Mouse (Mus musculus): ENCODE data around the gene Sbk2. TPM values are rescaled to one million over a fixed set of nuclear protein-coding genes. Genes with fewer than 3 reads are reported as not detected.

Gene Sbk2
- polyA plus RNA-seq, 1 experiment, result 0.48 TPM

DNA sequence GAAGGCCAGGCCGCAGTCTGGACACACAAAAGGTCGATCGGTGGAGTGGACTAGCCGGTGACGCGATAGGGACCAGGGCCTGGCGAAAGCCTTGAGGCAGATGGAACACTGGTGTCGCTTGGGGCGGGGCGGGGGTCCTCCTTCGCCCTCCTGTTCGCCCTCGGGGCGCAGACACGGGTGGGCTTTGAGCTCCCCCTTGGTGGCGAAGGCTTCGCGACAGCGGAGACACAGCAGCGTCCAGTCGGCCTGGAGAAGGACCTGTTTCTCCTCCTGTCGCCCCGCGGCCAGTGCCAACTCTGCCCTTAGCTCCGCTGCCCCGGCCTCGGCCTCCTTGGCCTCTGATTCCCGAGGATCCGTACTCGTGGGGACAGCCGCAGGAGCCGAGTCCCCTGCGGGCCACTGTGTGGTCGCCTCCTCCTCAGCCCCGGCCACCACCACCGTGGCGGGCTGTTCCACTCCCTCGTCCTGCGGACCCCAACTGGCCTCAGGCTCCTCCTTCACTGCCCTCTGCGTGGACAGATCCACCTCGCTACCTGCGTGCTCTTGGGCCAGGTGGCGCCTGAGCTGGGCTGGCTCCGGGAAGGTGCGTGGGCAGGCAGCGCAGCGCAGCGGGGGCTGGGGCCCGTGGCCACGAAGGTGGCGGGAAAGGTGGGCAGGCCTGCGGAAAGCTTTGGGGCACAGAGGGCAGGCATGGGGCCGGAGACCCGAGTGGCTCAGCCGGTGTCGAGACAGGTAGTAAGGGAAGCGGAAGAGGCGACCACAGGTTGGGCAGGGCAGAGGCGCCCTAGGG, 30.0 kb upstream of the Sbk2 start:
- Histone ChIP-seq H3K4me3 (ENCODE audit: insufficient read depth, low read length) (no peak overlapping the region), H3K27ac (ENCODE audit: insufficient read depth, low read length) (no peak overlapping the region), H3K4me1 (ENCODE audit: control insufficient read depth, insufficient read depth, low read length) (no peaks in the 10 kb centered on the region)
- TF ChIP-seq POLR2A (IDR thresholded peaks at IDR 0.05; ENCODE audit: extremely low read depth, insufficient read depth, low read length) (no peak), CTCF (IDR thresholded peaks at IDR 0.05; ENCODE audit: extremely low read depth, insufficient read depth, low read length) (no peak)

DNA sequence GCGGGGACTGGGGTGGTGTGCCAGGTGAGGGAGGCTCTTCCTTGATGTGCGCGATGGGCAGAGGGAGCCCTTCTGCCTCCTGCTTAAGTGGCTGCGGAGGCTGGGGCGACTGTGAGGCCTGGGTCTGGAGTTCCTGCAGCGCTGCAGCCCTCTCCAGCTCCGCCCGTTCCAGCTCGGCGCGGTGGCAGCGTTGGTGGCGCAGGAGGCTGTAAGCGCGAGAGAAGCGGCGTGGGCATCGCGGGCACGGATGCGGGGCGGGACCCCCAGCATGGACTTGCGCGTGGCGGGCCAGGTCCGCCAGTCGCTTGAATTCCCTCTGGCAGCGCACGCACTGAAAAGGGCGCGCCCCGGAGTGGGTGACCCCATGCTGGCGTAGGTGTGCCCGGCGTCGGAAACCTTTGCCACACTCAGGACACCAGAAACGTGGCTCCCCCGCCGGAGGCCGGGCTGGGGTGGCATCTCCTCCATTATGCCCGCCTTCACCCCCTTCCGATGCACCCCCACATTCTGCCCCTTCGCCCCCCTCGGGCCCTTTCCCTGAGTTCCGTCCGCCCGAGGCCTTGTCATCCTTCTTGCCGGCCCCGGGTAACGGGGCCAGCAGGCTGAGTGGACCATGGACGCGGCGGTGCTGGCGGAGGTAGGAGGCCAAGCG, 29.3 kb upstream of the Sbk2 start:
- TF ChIP-seq POLR2A (IDR thresholded peaks at IDR 0.05; ENCODE audit: extremely low read depth, insufficient read depth, low read length), result no peak
- no peak for TF ChIP-seq CTCF (IDR thresholded peaks at IDR 0.05; ENCODE audit: extremely low read depth, insufficient read depth, low read length)
- no peak overlapping the region for H3K27ac ChIP-seq (ENCODE audit: insufficient read depth, low read length)
- no peak overlapping the region for H3K4me3 ChIP-seq (ENCODE audit: insufficient read depth, low read length)
- H3K4me1 ChIP-seq (ENCODE audit: control insufficient read depth, insufficient read depth, low read length), result no peaks in the 10 kb centered on the region

- TF ChIP-seq CTCF (IDR thresholded peaks at IDR 0.05; ENCODE audit: extremely low read depth, insufficient read depth, low read length), result no peak
- no peak for TF ChIP-seq POLR2A (IDR thresholded peaks at IDR 0.05; ENCODE audit: extremely low read depth, insufficient read depth, low read length)
- H3K4me1 ChIP-seq (ENCODE audit: control insufficient read depth, insufficient read depth, low read length), result no peaks in the 10 kb centered on the region
- H3K27ac ChIP-seq (ENCODE audit: insufficient read depth, low read length), result no peak overlapping the region
- H3K4me3 ChIP-seq (ENCODE audit: insufficient read depth, low read length), result no peak overlapping the region
Observed at GRCm38 (mm10) chr7:4988250-4988649, 24.0 kb upstream of the Sbk2 start.

DNA sequence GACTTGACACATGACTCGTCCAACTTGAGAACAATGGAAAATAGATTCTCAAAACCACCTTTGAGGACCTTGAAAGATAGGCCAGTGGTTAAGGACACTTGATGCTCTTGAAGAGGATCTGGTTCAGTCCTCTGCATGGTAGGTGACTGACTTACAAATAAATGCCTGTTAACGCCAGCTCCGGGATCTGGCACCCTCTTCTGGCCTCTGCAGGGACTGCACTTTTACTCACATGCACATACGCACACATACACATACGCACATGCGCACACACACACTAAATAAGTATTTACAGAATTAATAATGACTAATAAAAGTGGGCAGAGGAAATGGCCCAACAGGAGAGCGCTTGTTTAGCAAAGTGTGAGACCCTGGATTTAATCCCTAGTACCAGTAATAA, 12.6 kb upstream of the Sbk2 start:
- H3K27ac ChIP-seq (ENCODE audit: insufficient read depth, low read length), result no peak overlapping the region
- no peak for TF ChIP-seq CTCF (IDR thresholded peaks at IDR 0.05; ENCODE audit: extremely low read depth, insufficient read depth, low read length)
- no peak for TF ChIP-seq POLR2A (IDR thresholded peaks at IDR 0.05; ENCODE audit: extremely low read depth, insufficient read depth, low read length)
- H3K4me1 ChIP-seq (ENCODE audit: control insufficient read depth, insufficient read depth, low read length), result no peaks in the 10 kb centered on the region
- H3K4me3 ChIP-seq (ENCODE audit: insufficient read depth, low read length), result no peak overlapping the region

- TF ChIP-seq POLR2A (IDR thresholded peaks at IDR 0.05; ENCODE audit: extremely low read depth, insufficient read depth, low read length) (no peak), CTCF (IDR thresholded peaks at IDR 0.05; ENCODE audit: extremely low read depth, insufficient read depth, low read length) (no peak)
- Histone ChIP-seq H3K4me1 (ENCODE audit: control insufficient read depth, insufficient read depth, low read length) (no peaks in the 10 kb centered on the region), H3K4me3 (ENCODE audit: insufficient read depth, low read length) (no peak overlapping the region), H3K27ac (ENCODE audit: insufficient read depth, low read length) (no peak overlapping the region)
Observed at GRCm38 (mm10) chr7:4975455-4975854, 11.2 kb upstream of the Sbk2 start.

DNA sequence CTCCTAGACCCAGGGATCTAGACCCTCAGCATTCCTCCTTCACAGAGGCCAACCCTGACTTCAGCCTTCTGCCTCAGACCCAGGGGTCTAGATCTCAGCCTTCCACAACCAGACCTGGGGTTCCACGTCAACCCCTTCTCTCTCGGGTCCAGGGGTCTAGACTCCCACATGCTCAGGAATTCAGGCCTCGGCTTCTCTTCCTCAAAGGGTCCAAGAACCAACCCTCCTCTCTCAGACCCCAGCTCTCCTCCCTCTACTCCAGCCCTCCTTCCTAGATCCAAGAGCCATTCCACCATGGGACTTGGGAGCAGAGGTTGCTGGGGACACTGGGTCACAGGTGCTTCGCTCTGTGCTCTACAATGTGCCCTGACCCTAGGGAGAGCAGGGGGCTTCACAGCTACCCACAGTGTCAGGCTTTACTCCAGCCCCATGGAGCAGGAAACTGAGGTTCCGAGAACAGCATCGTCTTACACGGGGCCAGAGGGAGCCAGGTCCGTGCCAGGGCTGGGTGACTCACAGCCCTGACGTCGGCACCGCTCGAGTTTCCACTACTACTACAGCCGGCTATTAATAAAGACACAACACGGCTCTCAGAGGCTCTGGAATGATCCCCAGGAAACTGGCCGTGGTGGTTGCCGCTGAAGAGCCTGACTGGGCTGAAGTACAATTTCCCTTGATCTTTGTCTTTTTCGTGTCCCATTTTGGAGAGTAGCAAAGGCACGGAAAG, 8.3 kb upstream of the Sbk2 start:
- Histone ChIP-seq H3K27ac (ENCODE audit: insufficient read depth, low read length) (no peak overlapping the region), H3K4me1 (ENCODE audit: control insufficient read depth, insufficient read depth, low read length) (no peaks in the 10 kb centered on the region), H3K4me3 (ENCODE audit: insufficient read depth, low read length) (no peak overlapping the region)
- TF ChIP-seq POLR2A (IDR thresholded peaks at IDR 0.05; ENCODE audit: extremely low read depth, insufficient read depth, low read length) (no peak), CTCF (IDR thresholded peaks at IDR 0.05; ENCODE audit: extremely low read depth, insufficient read depth, low read length) (no peak)

GRCm38 (mm10) chr7:4971710-4972109, 7.5 kb upstream of the Sbk2 start:
- H3K4me3 ChIP-seq (ENCODE audit: insufficient read depth, low read length), result no peak overlapping the region
- H3K4me1 ChIP-seq (ENCODE audit: control insufficient read depth, insufficient read depth, low read length), result no peaks in the 10 kb centered on the region
- TF ChIP-seq POLR2A (IDR thresholded peaks at IDR 0.05; ENCODE audit: extremely low read depth, insufficient read depth, low read length), result no peak
- no peak for TF ChIP-seq CTCF (IDR thresholded peaks at IDR 0.05; ENCODE audit: extremely low read depth, insufficient read depth, low read length)
- H3K27ac ChIP-seq (ENCODE audit: insufficient read depth, low read length), result no peak overlapping the region

- TF ChIP-seq POLR2A (IDR thresholded peaks at IDR 0.05; ENCODE audit: extremely low read depth, insufficient read depth, low read length) (no peak), CTCF (IDR thresholded peaks at IDR 0.05; ENCODE audit: extremely low read depth, insufficient read depth, low read length) (no peak)
- no peaks in the 10 kb centered on the region for H3K4me1 ChIP-seq (ENCODE audit: control insufficient read depth, insufficient read depth, low read length)
Observed at GRCm38 (mm10) chr7:4971068-4971467, 6.9 kb upstream of the Sbk2 start, which contains the start of gene Sbk3. TSS of gene Sbk3 (minus strand) at chr7:4971168.

DNA sequence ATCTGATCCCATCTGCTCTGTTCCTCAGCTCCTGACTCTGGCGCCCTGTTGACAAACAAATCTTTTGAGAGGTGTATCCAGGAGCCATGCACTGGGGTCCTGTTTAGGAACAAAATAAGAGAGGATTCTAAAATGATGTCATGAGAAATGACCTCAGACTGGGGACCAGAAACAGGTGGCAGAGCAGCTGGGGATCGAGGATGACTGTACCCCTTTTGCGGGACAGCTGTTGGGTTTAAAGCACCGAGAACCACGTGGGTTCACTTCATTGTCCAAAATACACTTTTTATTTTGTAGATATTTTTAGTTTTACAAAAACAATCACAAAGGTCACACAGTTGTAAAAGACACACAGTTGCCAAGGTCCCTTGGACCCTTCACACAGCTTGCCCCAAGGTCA, 782 bp upstream of the Sbk2 start:
- H3K4me3 ChIP-seq (ENCODE audit: insufficient read depth, low read length), result no peak overlapping the region
- H3K4me1 ChIP-seq (ENCODE audit: control insufficient read depth, insufficient read depth, low read length), result no peaks in the 10 kb centered on the region
- no peak overlapping the region for H3K27ac ChIP-seq (ENCODE audit: insufficient read depth, low read length)
- TF ChIP-seq POLR2A (IDR thresholded peaks at IDR 0.05; ENCODE audit: extremely low read depth, insufficient read depth, low read length) (no peak), CTCF (IDR thresholded peaks at IDR 0.05; ENCODE audit: extremely low read depth, insufficient read depth, low read length) (no peak)

More at GRCm38 (mm10) chr7:4971068-4971467, 6.9 kb upstream of the Sbk2 start, which contains the start of gene Sbk3:
- H3K27ac ChIP-seq (ENCODE audit: insufficient read depth, low read length), result no peak within 1 kb of the TSS
- no peak within 1 kb of the TSS for H3K4me3 ChIP-seq (ENCODE audit: insufficient read depth, low read length)
